Mouse (Mus musculus) skeletal muscle tissue, postnatal 0 days (tissue): ENCODE data around the gene Hyal5. TPM values are rescaled to one million over a fixed set of nuclear protein-coding genes. Genes with fewer than 3 reads are reported as not detected.

ENCODE experiments used
- polyA plus RNA-seq: library from polyadenylated mRNA; unstranded; fragments of >200 nt; fragmentation: Nextera tagmentation; extraction: Ambion mirVana; gene quantifications from 2 replicates; pipeline ENCODE4 v1.2.1, GENCODE M21; 2015

Hyal5 gene
- not detected in 2 replicates for polyA plus RNA-seq

GRCm38 (mm10) chr6:24857697-24858096, at the start of gene Hyal5:
Gene Hyal5 (plus strand): TSS chr6:24857997.

Other genes with a start within 250 kb of the Hyal5 start
- gene Wasl, start 193.0 kb upstream of the Hyal5 start, polyA plus RNA-seq: 44.4 and 50.8 TPM in 2 replicates
- not detected in 2 replicates for gene Hyal6, start 124.8 kb upstream of the Hyal5 start, polyA plus RNA-seq
- not detected in 2 replicates for gene Hyal4, start 109.7 kb upstream of the Hyal5 start, polyA plus RNA-seq
- gene Spam1, start 66.8 kb upstream of the Hyal5 start, polyA plus RNA-seq: not detected in 2 replicates
- gene Tmem229a, start 98.3 kb downstream of the Hyal5 start, polyA plus RNA-seq: 0.17 and 0.29 TPM in 2 replicates